Mouse (Mus musculus) kidney, adult 2 months (tissue): Measurements from ENCODE around the gene Metrn.

Experiments
- CTCF ChIP-seq: fragments of 200-500 bp; conservative IDR thresholded peaks from 2 replicates; pipeline ENCODE4 v1.5.1; 2011; ENCODE audit warnings: low read depth, mild to moderate bottlenecking, control low read depth, low read length, moderate library complexity, mixed read lengths; ENCODE audit not compliant: insufficient read depth, insufficient read length
- POLR2A ChIP-seq: fragments of 200-500 bp; IDR thresholded peaks from one replicate; pipeline ENCODE4 v1.6.1; 2011; ENCODE audit warnings: low read depth, low read length, control low read depth

- no peak for TF ChIP-seq CTCF
- TF ChIP-seq POLR2A, result no peak
Observed at GRCm38 (mm10) chr17:25825984-25826570, 29.1 kb upstream of the Metrn start.
